Mouse (Mus musculus) forebrain, embryonic 16.5 days (tissue): ENCODE data around the gene Rab11fip3. TPM values are rescaled to one million over a fixed set of nuclear protein-coding genes. Genes with fewer than 3 reads are reported as not detected.

Experiments used
- ATAC-seq: fragments of 200-750 bp; cut with Nextera tagmentation; 2 replicates; pipeline ENCODE4 v1.8.0; 2017; ENCODE audit warnings: mild to moderate bottlenecking, moderate library complexity
- H3K27ac ChIP-seq: fragments of 300-500 bp; sonication (generic); 2 replicates; pipeline ENCODE4 v1.5.1; 2014; ENCODE audit warnings: low read length, control low read depth
- H3K27me3 ChIP-seq: fragments of 300-500 bp; sonication (generic); replicated peaks from 2 replicates; pipeline ENCODE4 v1.6.1; 2014; ENCODE audit warnings: low read length; ENCODE audit not compliant: control insufficient read depth, insufficient read depth
- H3K36me3 ChIP-seq: fragments of 300-500 bp; sonication (generic); 2 replicates; pipeline ENCODE4 v1.6.1; 2014; ENCODE audit not compliant: control insufficient read depth, insufficient read depth
- H3K4me1 ChIP-seq: fragments of 300-500 bp; sonication (generic); replicated peaks from 2 replicates; pipeline ENCODE4 v1.6.1; 2014; ENCODE audit warnings: low read length; ENCODE audit not compliant: control insufficient read depth, insufficient read depth
- H3K4me2 ChIP-seq: fragments of 300-500 bp; sonication (generic); 2 replicates; pipeline ENCODE4 v1.6.1; 2014; ENCODE audit warnings: mild to moderate bottlenecking, low read length, control low read depth
- H3K4me3 ChIP-seq: fragments of 300-500 bp; sonication (generic); replicated peaks from 2 replicates; pipeline ENCODE4 v1.5.1; 2014; ENCODE audit warnings: mild to moderate bottlenecking, low read length, control low read depth
- H3K9ac ChIP-seq: fragments of 300-500 bp; sonication (generic); replicated peaks from 2 replicates; pipeline ENCODE4 v1.6.1; 2014; ENCODE audit warnings: low read depth, low read length, control low read depth
- H3K9me3 ChIP-seq: fragments of 300-500 bp; sonication (generic); 2 replicates; pipeline ENCODE4 v1.6.1; 2016; ENCODE audit warnings: low read length; ENCODE audit not compliant: control insufficient read depth
- WGBS: fragments of 180-500 bp; shearing (Covaris S2); extraction: QIAGEN DNeasy Blood & Tissue Kit; methylation state at CpG from one replicate; pipeline ENCODE4 v1.1.7; 2014; 5-methylcytosine and 5-hydroxymethylcytosine counted together
- polyA plus RNA-seq: library from polyadenylated mRNA; unstranded; fragments of >200 nt; fragmentation: Nextera tagmentation; extraction: Ambion mirVana; gene quantifications from 2 replicates; pipeline ENCODE4 v1.2.1, GENCODE M21; 2015

Gene Rab11fip3
- polyA plus RNA-seq, 1 experiment from 2014 or later, result 39.9 TPM

DNA sequence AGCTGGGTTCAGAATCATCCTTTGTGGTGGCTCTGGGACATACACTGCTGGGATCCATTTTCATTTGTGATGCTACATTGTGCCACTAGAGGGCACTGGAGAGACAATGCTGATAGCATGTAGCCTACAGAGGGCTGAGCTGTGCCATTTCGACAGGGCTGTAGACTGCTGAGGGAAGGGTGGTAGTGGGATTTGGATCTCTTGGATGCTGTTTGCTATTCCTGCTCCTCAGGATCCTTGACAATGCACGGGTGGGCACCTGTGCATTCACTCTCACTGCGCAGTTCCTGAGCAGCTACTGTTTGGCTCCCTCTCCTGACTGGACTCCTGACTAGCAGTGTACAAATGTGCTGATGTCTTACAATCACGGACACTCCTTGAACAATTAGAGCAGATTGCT lies 59.8 kb downstream of the Rab11fip3 start:
- no peaks in the 10 kb centered on the region for H3K9me3 ChIP-seq
- H3K4me1 ChIP-seq, result no peaks in the 10 kb centered on the region; the same call in 1 of the 2 replicates
- ATAC-seq, result peak; percentile 92
- 30% methylated on average over 4 of the region's 4 CpGs for WGBS
- H3K27ac ChIP-seq, result no peak overlapping the region; the same call in 1 of the 2 replicates
- no peak overlapping the region for H3K4me3 ChIP-seq
- H3K9ac ChIP-seq, result no peak overlapping the region
- H3K4me2 ChIP-seq, result no peak overlapping the region
- peaks cover 14% of the 10 kb centered on the region for H3K36me3 ChIP-seq
- H3K27me3 ChIP-seq, result no peaks in the 10 kb centered on the region

GRCm38 (mm10) chr17:26008787-26009186 lies 60.6 kb downstream of the Rab11fip3 start:
- WGBS, result 91% methylated on average over 7 of the region's 7 CpGs
- no peaks in the 10 kb centered on the region for H3K27me3 ChIP-seq
- no peaks in the 10 kb centered on the region for H3K9me3 ChIP-seq
- no peak for ATAC-seq
- H3K4me1 ChIP-seq, result no peaks in the 10 kb centered on the region; the same call in 1 of the 2 replicates
- no peak overlapping the region for H3K4me3 ChIP-seq
- no peak overlapping the region for H3K9ac ChIP-seq
- peaks cover 16% of the 10 kb centered on the region for H3K36me3 ChIP-seq
- H3K27ac ChIP-seq, result no peak overlapping the region
- H3K4me2 ChIP-seq, result no peak overlapping the region

- no peak overlapping the region for H3K4me2 ChIP-seq
- no peak for ATAC-seq
- no peaks in the 10 kb centered on the region for H3K9me3 ChIP-seq
- peaks cover 14% of the 10 kb centered on the region; the same call in 1 of the 2 replicates for H3K36me3 ChIP-seq
- no peak overlapping the region for H3K9ac ChIP-seq
- H3K27me3 ChIP-seq, result no peaks in the 10 kb centered on the region
- no peaks in the 10 kb centered on the region; the same call in 1 of the 2 replicates for H3K4me1 ChIP-seq
- no peak overlapping the region for H3K4me3 ChIP-seq
- no peak overlapping the region for H3K27ac ChIP-seq
Observed at GRCm38 (mm10) chr17:26008331-26008730, 61.0 kb downstream of the Rab11fip3 start.

GRCm38 (mm10) chr17:26007646-26008045 lies 61.7 kb downstream of the Rab11fip3 start:
- H3K9ac ChIP-seq, result no peak overlapping the region
- no peaks in the 10 kb centered on the region for H3K27me3 ChIP-seq
- H3K9me3 ChIP-seq, result no peaks in the 10 kb centered on the region
- no peak overlapping the region for H3K27ac ChIP-seq
- H3K36me3 ChIP-seq, result peaks cover 20% of the 10 kb centered on the region; the same call in 1 of the 2 replicates
- no peak for ATAC-seq
- 91% methylated on average over 2 of the region's 2 CpGs for WGBS
- no peak overlapping the region for H3K4me3 ChIP-seq
- no peaks in the 10 kb centered on the region; the same call in 1 of the 2 replicates for H3K4me1 ChIP-seq
- H3K4me2 ChIP-seq, result no peak overlapping the region

- no peak for ATAC-seq
- Histone ChIP-seq H3K9ac (no peak overlapping the region), H3K27ac (no peak overlapping the region), H3K4me3 (no peak overlapping the region), H3K27me3 (no peaks in the 10 kb centered on the region), H3K4me1 (no peaks in the 10 kb centered on the region; the same call in 1 of the 2 replicates), H3K9me3 (no peaks in the 10 kb centered on the region), H3K4me2 (no peak overlapping the region), H3K36me3 (peaks cover 16% of the 10 kb centered on the region; the same call in 1 of the 2 replicates)
- WGBS, result 84% methylated on average over 10 of the region's 10 CpGs
Observed at GRCm38 (mm10) chr17:26005731-26006450, 63.5 kb downstream of the Rab11fip3 start.

DNA sequence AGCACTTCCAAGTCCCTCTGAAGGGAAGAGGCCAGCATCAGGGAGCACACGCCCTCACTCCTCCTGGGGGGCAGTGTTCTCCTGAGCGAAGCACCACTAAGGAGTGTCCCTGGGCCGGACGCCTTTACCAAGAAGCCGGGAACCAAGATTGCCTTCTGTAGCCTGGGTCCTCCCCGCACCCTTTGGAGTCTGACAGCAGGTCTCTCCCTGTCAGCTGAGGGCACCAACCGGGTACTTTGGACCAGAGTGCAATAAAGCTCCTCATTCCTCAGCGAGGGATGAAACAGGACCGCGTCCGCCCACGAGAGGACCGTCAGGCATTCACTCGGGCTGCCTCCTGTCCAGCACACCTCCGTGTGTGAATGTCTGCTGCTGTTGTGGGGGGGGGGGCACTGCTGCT lies 64.6 kb downstream of the Rab11fip3 start:
- Histone ChIP-seq H3K4me2 (no peak overlapping the region), H3K27me3 (no peaks in the 10 kb centered on the region), H3K27ac (no peak overlapping the region), H3K4me1 (no peaks in the 10 kb centered on the region; the same call in 1 of the 2 replicates), H3K9ac (no peak overlapping the region), H3K36me3 (peaks cover 14% of the 10 kb centered on the region; the same call in 1 of the 2 replicates), H3K9me3 (no peaks in the 10 kb centered on the region), H3K4me3 (no peak overlapping the region)
- 91% methylated on average over 15 of the region's 15 CpGs for WGBS
- ATAC-seq, result no peak

GRCm38 (mm10) chr17:26003864-26004263 lies 65.5 kb downstream of the Rab11fip3 start:
- H3K27me3 ChIP-seq, result no peaks in the 10 kb centered on the region
- no peak for ATAC-seq
- H3K4me3 ChIP-seq, result no peak overlapping the region
- H3K36me3 ChIP-seq, result peaks cover 14% of the 10 kb centered on the region; the same call in 1 of the 2 replicates
- no peak overlapping the region for H3K4me2 ChIP-seq
- H3K9ac ChIP-seq, result no peak overlapping the region
- H3K27ac ChIP-seq, result no peak overlapping the region
- H3K4me1 ChIP-seq, result no peaks in the 10 kb centered on the region
- H3K9me3 ChIP-seq, result no peaks in the 10 kb centered on the region
- 94% methylated on average over 2 of the region's 2 CpGs for WGBS

DNA sequence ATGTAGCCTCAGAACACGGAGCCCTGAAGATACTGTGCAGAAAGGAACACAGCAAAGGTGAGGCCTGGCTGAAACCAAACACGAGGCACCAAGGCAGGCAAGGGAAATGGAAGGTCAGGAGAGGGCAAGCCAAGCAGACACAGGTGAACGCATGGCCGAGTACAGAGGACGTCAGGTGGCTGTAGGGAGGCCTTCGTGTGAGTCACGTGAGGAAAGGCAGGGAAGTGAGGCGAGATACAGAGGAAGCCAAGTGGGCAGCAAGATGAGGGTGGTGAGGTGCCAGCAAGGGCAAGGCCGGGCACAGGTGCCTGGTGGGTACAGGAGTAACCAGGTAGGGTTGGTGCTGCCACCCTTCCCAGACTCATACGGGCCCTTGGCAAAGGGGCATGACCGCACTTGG lies 70.9 kb downstream of the Rab11fip3 start:
- no peaks in the 10 kb centered on the region for H3K27me3 ChIP-seq
- H3K9me3 ChIP-seq, result no peaks in the 10 kb centered on the region
- no peak for ATAC-seq
- H3K9ac ChIP-seq, result no peak overlapping the region
- no peak overlapping the region for H3K4me2 ChIP-seq
- WGBS, result 94% methylated on average over 11 of the region's 11 CpGs
- peaks cover 28% of the 10 kb centered on the region for H3K36me3 ChIP-seq
- H3K27ac ChIP-seq, result no peak overlapping the region
- no peak overlapping the region for H3K4me3 ChIP-seq
- H3K4me1 ChIP-seq, result no peaks in the 10 kb centered on the region

- Histone ChIP-seq H3K4me1 (no peaks in the 10 kb centered on the region), H3K9me3 (no peaks in the 10 kb centered on the region), H3K4me2 (no peak overlapping the region), H3K27me3 (no peaks in the 10 kb centered on the region), H3K36me3 (peaks cover 48% of the 10 kb centered on the region), H3K9ac (no peak overlapping the region), H3K27ac (no peak overlapping the region), H3K4me3 (no peak overlapping the region)
- 91% methylated on average over 3 of the region's 3 CpGs for WGBS
- ATAC-seq, result no peak
Observed at GRCm38 (mm10) chr17:25993489-25993888, 75.9 kb downstream of the Rab11fip3 start.
